Mouse (Mus musculus) forebrain, embryonic 13.5 days (tissue): ENCODE data around the gene Ank. TPM values are rescaled to one million over a fixed set of nuclear protein-coding genes. Genes with fewer than 3 reads are reported as not detected.

ENCODE experiments used
- ATAC-seq: fragments of 200-750 bp; cut with Nextera tagmentation; 2 replicates; pipeline ENCODE4 v1.8.0; 2017
- H3K27ac ChIP-seq: fragments of 300-500 bp; sonication (generic); 2 replicates; pipeline ENCODE4 v1.5.1; 2015; ENCODE audit warnings: inconsistent platforms, mild to moderate bottlenecking, moderate library complexity
- H3K27me3 ChIP-seq: fragments of 300-500 bp; sonication (generic); 2 replicates; pipeline ENCODE4 v1.6.1; 2015; ENCODE audit warnings: mild to moderate bottlenecking, inconsistent platforms
- H3K36me3 ChIP-seq: fragments of 300-500 bp; sonication (generic); 2 replicates; pipeline ENCODE4 v1.6.1; 2015; ENCODE audit warnings: mild to moderate bottlenecking, inconsistent platforms; ENCODE audit not compliant: poor library complexity, severe bottlenecking
- H3K4me1 ChIP-seq: fragments of 300-500 bp; sonication (generic); 2 replicates; pipeline ENCODE4 v1.6.1; 2015; ENCODE audit warnings: inconsistent platforms
- H3K4me2 ChIP-seq: fragments of 300-500 bp; sonication (generic); 2 replicates; pipeline ENCODE4 v1.6.1; 2015; ENCODE audit warnings: inconsistent platforms, mild to moderate bottlenecking, moderate library complexity
- H3K4me3 ChIP-seq: fragments of 300-500 bp; sonication (generic); 2 replicates; pipeline ENCODE4 v1.5.1; 2015; ENCODE audit warnings: mild to moderate bottlenecking, inconsistent platforms
- H3K9ac ChIP-seq: fragments of 300-500 bp; sonication (generic); 2 replicates; pipeline ENCODE4 v1.6.1; 2015; ENCODE audit warnings: mild to moderate bottlenecking, inconsistent platforms
- H3K9me3 ChIP-seq: fragments of 300-500 bp; sonication (generic); replicated peaks from 2 replicates; pipeline ENCODE4 v1.6.1; 2016; ENCODE audit warnings: inconsistent platforms
- WGBS: fragments of 180-500 bp; shearing (Covaris S2); methylation state at CpG from one replicate; pipeline ENCODE4 v1.1.7; 2015; 5-methylcytosine and 5-hydroxymethylcytosine counted together
- polyA plus RNA-seq: library from polyadenylated mRNA; unstranded; fragments of >200 nt; fragmentation: Nextera tagmentation; extraction: Ambion mirVana; gene quantifications from 2 replicates; pipeline ENCODE4 v1.2.1, GENCODE M21; 2015

The Ank gene
- 9.2 and 9.7 TPM in 2 replicates for polyA plus RNA-seq

GRCm38 (mm10) chr15:27466131-27467080, at the start of gene Ank:
Gene Ank, plus strand, starts transcription at chr15:27466677.
- Histone ChIP-seq H3K9ac (peak within 1 kb of the TSS; percentile 94), H3K4me1 (peaks cover 24% of the 10 kb centered on the region), H3K9me3 (no peaks in the 10 kb centered on the region), H3K4me2 (peak within 1 kb of the TSS; percentile 68), H3K27ac (peak within 1 kb of the TSS; percentile 87), H3K27me3 (no peaks in the 10 kb centered on the region), H3K36me3 (no peaks in the 10 kb centered on the region; the same call in 1 of the 2 replicates), H3K4me3 (peak within 1 kb of the TSS; percentile 75)
- ATAC-seq, result peak; percentile 92
- WGBS, result under 1% methylated on average over 80 of the region's 120 CpGs

- no peaks in the 10 kb centered on the region for H3K36me3 ChIP-seq
- H3K9ac ChIP-seq, result no peak overlapping the region
- no peaks in the 10 kb centered on the region for H3K9me3 ChIP-seq
- no peak for ATAC-seq
- no peaks in the 10 kb centered on the region for H3K27me3 ChIP-seq
- H3K4me3 ChIP-seq, result no peak overlapping the region
- WGBS, result 89% methylated on average over 3 of the region's 3 CpGs
- no peaks in the 10 kb centered on the region for H3K4me1 ChIP-seq
- H3K27ac ChIP-seq, result no peak overlapping the region
- H3K4me2 ChIP-seq, result no peak overlapping the region
Observed at GRCm38 (mm10) chr15:27418566-27419331, 47.7 kb upstream of the Ank start.

- no peak overlapping the region for H3K9ac ChIP-seq
- no peaks in the 10 kb centered on the region for H3K36me3 ChIP-seq
- no peaks in the 10 kb centered on the region for H3K9me3 ChIP-seq
- WGBS, result 87% methylated on average over 6 of the region's 6 CpGs
- no peaks in the 10 kb centered on the region for H3K4me1 ChIP-seq
- H3K27me3 ChIP-seq, result no peaks in the 10 kb centered on the region
- ATAC-seq, result no peak
- H3K27ac ChIP-seq, result no peak overlapping the region
- H3K4me2 ChIP-seq, result no peak overlapping the region
- no peak overlapping the region for H3K4me3 ChIP-seq
Observed at GRCm38 (mm10) chr15:27421531-27421930, 44.9 kb upstream of the Ank start.

- Histone ChIP-seq H3K4me2 (no peak overlapping the region), H3K36me3 (no peaks in the 10 kb centered on the region), H3K4me1 (no peaks in the 10 kb centered on the region), H3K9me3 (no peaks in the 10 kb centered on the region), H3K4me3 (no peak overlapping the region), H3K9ac (no peak overlapping the region), H3K27me3 (no peaks in the 10 kb centered on the region), H3K27ac (no peak overlapping the region)
- 87% methylated on average over 3 of the region's 3 CpGs for WGBS
- no peak for ATAC-seq
Observed at GRCm38 (mm10) chr15:27427581-27427980, 38.9 kb upstream of the Ank start.

- H3K4me1 ChIP-seq, result no peaks in the 10 kb centered on the region
- H3K4me3 ChIP-seq, result no peak overlapping the region
- H3K36me3 ChIP-seq, result no peaks in the 10 kb centered on the region
- 90% methylated on average over 1 of the region's 1 CpGs for WGBS
- no peak overlapping the region for H3K9ac ChIP-seq
- no peak for ATAC-seq
- H3K27me3 ChIP-seq, result no peaks in the 10 kb centered on the region
- H3K9me3 ChIP-seq, result no peaks in the 10 kb centered on the region
- H3K4me2 ChIP-seq, result no peak overlapping the region
- no peak overlapping the region for H3K27ac ChIP-seq
Observed at GRCm38 (mm10) chr15:27430241-27430640, 36.2 kb upstream of the Ank start.

GRCm38 (mm10) chr15:27432851-27433615, 33.4 kb upstream of the Ank start:
- no peak for ATAC-seq
- H3K9me3 ChIP-seq, result no peaks in the 10 kb centered on the region
- no peaks in the 10 kb centered on the region for H3K36me3 ChIP-seq
- H3K4me2 ChIP-seq, result no peak overlapping the region
- H3K27me3 ChIP-seq, result no peaks in the 10 kb centered on the region
- 79% methylated on average over 3 of the region's 4 CpGs for WGBS
- no peak overlapping the region for H3K9ac ChIP-seq
- H3K4me1 ChIP-seq, result no peaks in the 10 kb centered on the region
- no peak overlapping the region for H3K27ac ChIP-seq
- H3K4me3 ChIP-seq, result no peak overlapping the region

GRCm38 (mm10) chr15:27435409-27435808, 31.1 kb upstream of the Ank start:
- no peaks in the 10 kb centered on the region for H3K27me3 ChIP-seq
- ATAC-seq, result no peak

GRCm38 (mm10) chr15:27436194-27436593, 30.3 kb upstream of the Ank start:
- Histone ChIP-seq H3K9me3 (no peaks in the 10 kb centered on the region), H3K27me3 (no peaks in the 10 kb centered on the region), H3K36me3 (no peaks in the 10 kb centered on the region), H3K27ac (no peak overlapping the region), H3K4me3 (no peak overlapping the region), H3K9ac (no peak overlapping the region), H3K4me1 (no peaks in the 10 kb centered on the region), H3K4me2 (no peak overlapping the region)
- ATAC-seq, result no peak
- 93% methylated on average over 4 of the region's 4 CpGs for WGBS

More at GRCm38 (mm10) chr15:27435409-27435808, 31.1 kb upstream of the Ank start:
- WGBS, result 87% methylated on average over 5 of the region's 5 CpGs
- Histone ChIP-seq H3K27ac (no peak overlapping the region), H3K4me3 (no peak overlapping the region), H3K4me1 (no peaks in the 10 kb centered on the region), H3K4me2 (no peak overlapping the region), H3K9me3 (no peaks in the 10 kb centered on the region), H3K9ac (no peak overlapping the region), H3K36me3 (no peaks in the 10 kb centered on the region)

- H3K4me3 ChIP-seq, result no peak overlapping the region
- no peak for ATAC-seq
- H3K36me3 ChIP-seq, result no peaks in the 10 kb centered on the region
- H3K27ac ChIP-seq, result no peak overlapping the region
- no peaks in the 10 kb centered on the region for H3K27me3 ChIP-seq
- no peak overlapping the region for H3K4me2 ChIP-seq
- WGBS, result 93% methylated on average over 7 of the region's 7 CpGs
- H3K4me1 ChIP-seq, result no peaks in the 10 kb centered on the region
- H3K9ac ChIP-seq, result no peak overlapping the region
- no peaks in the 10 kb centered on the region for H3K9me3 ChIP-seq
Observed at GRCm38 (mm10) chr15:27441053-27441452, 25.4 kb upstream of the Ank start.

GRCm38 (mm10) chr15:27441529-27441928, 24.9 kb upstream of the Ank start:
- Histone ChIP-seq H3K27ac (no peak overlapping the region), H3K4me2 (no peak overlapping the region), H3K4me1 (no peaks in the 10 kb centered on the region), H3K9me3 (no peaks in the 10 kb centered on the region), H3K9ac (no peak overlapping the region), H3K4me3 (no peak overlapping the region), H3K36me3 (no peaks in the 10 kb centered on the region), H3K27me3 (no peaks in the 10 kb centered on the region)
- no peak for ATAC-seq
- WGBS, result 91% methylated on average over 4 of the region's 4 CpGs

GRCm38 (mm10) chr15:27441951-27442350, 24.5 kb upstream of the Ank start:
- H3K4me1 ChIP-seq, result no peaks in the 10 kb centered on the region
- H3K4me3 ChIP-seq, result no peak overlapping the region
- ATAC-seq, result no peak
- no peaks in the 10 kb centered on the region for H3K27me3 ChIP-seq
- no peak overlapping the region for H3K9ac ChIP-seq
- no peaks in the 10 kb centered on the region for H3K9me3 ChIP-seq
- no peak overlapping the region for H3K27ac ChIP-seq
- no peak overlapping the region for H3K4me2 ChIP-seq
- no peaks in the 10 kb centered on the region for H3K36me3 ChIP-seq
- 77% methylated on average over 5 of the region's 5 CpGs for WGBS
